ENCODE assay signal across 9 mouse cellular contexts in the genomic region with DNA sequence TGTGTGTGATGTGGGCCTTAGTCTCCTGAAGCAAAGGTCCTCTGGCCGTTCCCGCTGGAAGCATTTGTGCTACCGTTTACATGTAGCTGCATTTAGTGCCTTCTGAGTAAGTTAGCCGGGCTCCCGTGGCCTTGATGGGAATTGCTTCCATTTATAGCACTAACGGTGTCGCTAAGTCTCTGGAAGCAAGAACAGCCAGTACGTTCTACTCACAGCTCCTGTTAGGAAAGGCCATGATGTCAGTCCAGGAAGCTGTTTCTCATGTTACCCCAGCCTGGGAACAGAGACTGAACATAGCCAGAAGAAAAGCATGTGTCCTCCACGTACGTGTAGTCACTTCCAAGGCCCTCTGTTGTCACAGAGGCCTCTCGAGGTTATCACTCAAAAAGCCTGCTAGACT.
DNase-seq lines count a peak whose midpoint lies in the region; ATAC-seq and TF ChIP-seq lines count a peak whose summit lies in the region.
"Had no signal": no experiment of that assay in that cellular context is flagged by ENCODE, and none has a peak within 500 bp of the region (broad histone marks: within the 10 kb centered on the region; RNA-seq: fewer than 3 reads in every experiment).

No protein-coding gene starts in this region.

- peak; percentile 84 for ATAC-seq in lung, postnatal 0 days
- ATAC-seq in heart, postnatal 0 days (ENCODE audit: insufficient read depth, low read depth), result peak; percentile 83
- ATAC-seq in midbrain, embryonic 14.5 days (ENCODE audit: low FRiP score, low TSS enrichment), result no peak

- H3K9ac ChIP-seq in lung, postnatal 0 days (replicated peaks; ENCODE audit: low read depth), result no peak overlapping the region
- H3K9ac ChIP-seq in heart, postnatal 0 days (replicated peaks; ENCODE audit: low read depth, low read length), result no peak overlapping the region
- no peak overlapping the region for H3K9ac ChIP-seq in midbrain, embryonic 14.5 days (replicated peaks; ENCODE audit: low read length)

- H3K4me2 ChIP-seq in lung, postnatal 0 days (replicated peaks; ENCODE audit: low read depth, low read length), result no peak overlapping the region
- no peak overlapping the region for H3K4me2 ChIP-seq in heart, postnatal 0 days (ENCODE audit: low read depth, low read length)
- no peak overlapping the region for H3K4me2 ChIP-seq in midbrain, embryonic 14.5 days (ENCODE audit: low read length)

- H3K4me3 ChIP-seq in gastrocnemius, adult 2 months, result no peak overlapping the region
- no peak overlapping the region for H3K4me3 ChIP-seq in lung, postnatal 0 days (ENCODE audit: low read depth, low read length)
- H3K4me3 ChIP-seq in heart, postnatal 0 days (ENCODE audit: low read depth, low read length), result no peak overlapping the region
- H3K4me3 ChIP-seq in midbrain, embryonic 10.5 days, result no peak overlapping the region
- H3K4me3 ChIP-seq in midbrain, embryonic 14.5 days (replicated peaks; ENCODE audit: low read depth, low read length), result no peak overlapping the region

- DNase-seq in gastrocnemius, adult 2 months, result peak; percentile 56
- DNase-seq in gastrocnemius, postnatal 10 days, result no peak
- DNase-seq in lung, postnatal 0 days (ENCODE audit: low spot score), result peak; percentile 80
- no peak for DNase-seq in lung, postnatal 14 days
- DNase-seq in heart, postnatal 0 days (ENCODE audit: low spot score), result peak; percentile 72
- no peak for DNase-seq in thymus, postnatal 36 days
- no peak for DNase-seq in midbrain, embryonic 10.5 days (ENCODE audit: low spot score)
- DNase-seq in midbrain, embryonic 14.5 days, result no peak
- DNase-seq: lung, adult 2 months had no signal

- 40% methylated on average over 11 of the region's 11 CpGs for WGBS in lung, postnatal 0 days
- WGBS in heart, postnatal 0 days, result 13% methylated on average over 11 of the region's 11 CpGs
- WGBS in midbrain, embryonic 10.5 days, result 91% methylated on average over 11 of the region's 11 CpGs
- 88% methylated on average over 11 of the region's 11 CpGs for WGBS in midbrain, embryonic 14.5 days

- TF ChIP-seq CTCF in gastrocnemius, adult 2 months (IDR thresholded peaks at IDR 0.05), result no peak
- 0 out of 2 replicates have a peak, but pooled peaks have one; percentile 1 for TF ChIP-seq CTCF in lung, postnatal 0 days (IDR thresholded peaks at IDR 0.05)
- no peak for TF ChIP-seq CTCF in heart, postnatal 0 days (IDR thresholded peaks at IDR 0.05; ENCODE audit: low read depth)

- H3K4me1 ChIP-seq in lung, postnatal 0 days (ENCODE audit: insufficient read depth, low read depth, low read length), result no peaks in the 10 kb centered on the region
- peaks cover 4% of the 10 kb centered on the region; the same call in 1 of the 2 replicates for H3K4me1 ChIP-seq in heart, postnatal 0 days (ENCODE audit: control insufficient read depth, insufficient read depth)
- no peaks in the 10 kb centered on the region for H3K4me1 ChIP-seq in midbrain, embryonic 10.5 days
- no peaks in the 10 kb centered on the region for H3K4me1 ChIP-seq in midbrain, embryonic 14.5 days (ENCODE audit: control insufficient read depth, insufficient read depth, low read length)

- no peaks in the 10 kb centered on the region for H3K27me3 ChIP-seq in lung, postnatal 0 days (replicated peaks; ENCODE audit: insufficient read depth, low read length)
- no peaks in the 10 kb centered on the region for H3K27me3 ChIP-seq in heart, postnatal 0 days (ENCODE audit: control insufficient read depth, insufficient read depth, low read length)
- H3K27me3 ChIP-seq in midbrain, embryonic 10.5 days (ENCODE audit: low read depth, poor library complexity, severe bottlenecking), result no peaks in the 10 kb centered on the region
- no peaks in the 10 kb centered on the region for H3K27me3 ChIP-seq in midbrain, embryonic 14.5 days (ENCODE audit: control insufficient read depth, insufficient read depth, low read length)

- H3K27ac ChIP-seq in gastrocnemius, adult 2 months, result peak overlapping the region; percentile 87
- peak overlapping the region; percentile 38; the same call in 1 of the 2 replicates for H3K27ac ChIP-seq in lung, postnatal 0 days (ENCODE audit: low read length)
- H3K27ac ChIP-seq in heart, postnatal 0 days (ENCODE audit: low read depth), result peak overlapping the region; percentile 91
- no peak overlapping the region for H3K27ac ChIP-seq in midbrain, embryonic 10.5 days (replicated peaks)
- no peak overlapping the region for H3K27ac ChIP-seq in midbrain, embryonic 14.5 days (replicated peaks; ENCODE audit: low read depth, low read length)

- intact Hi-C loops in gastrocnemius, adult 2 months (cut with DNase I), result loop anchor here (10.0 kb wide), 1 partner anchor 281 kb away; no protein-coding TSS in a partner anchor

- no peaks in the 10 kb centered on the region for H3K9me3 ChIP-seq in lung, postnatal 0 days (ENCODE audit: low read length)
- no peaks in the 10 kb centered on the region for H3K9me3 ChIP-seq in heart, postnatal 0 days (replicated peaks; ENCODE audit: control insufficient read depth, low read length)
- H3K9me3 ChIP-seq in midbrain, embryonic 10.5 days (replicated peaks), result no peaks in the 10 kb centered on the region; the same call in 1 of the 2 replicates
- H3K9me3 ChIP-seq in midbrain, embryonic 14.5 days (ENCODE audit: control insufficient read depth, low read length), result no peaks in the 10 kb centered on the region

- peak; percentile 94 for TF ChIP-seq EP300 in lung, postnatal 0 days (IDR thresholded peaks at IDR 0.05)
- no peak for TF ChIP-seq EP300 in heart, postnatal 0 days (IDR thresholded peaks at IDR 0.05; ENCODE audit: low read depth)

- peaks cover 10% of the 10 kb centered on the region for H3K36me3 ChIP-seq in lung, postnatal 0 days (ENCODE audit: insufficient read depth, low read length)
- peaks cover 23% of the 10 kb centered on the region for H3K36me3 ChIP-seq in heart, postnatal 0 days (replicated peaks; ENCODE audit: control insufficient read depth, insufficient read depth, low read length)
- peaks cover 34% of the 10 kb centered on the region for H3K36me3 ChIP-seq in midbrain, embryonic 10.5 days
- H3K36me3 ChIP-seq in midbrain, embryonic 14.5 days (ENCODE audit: control insufficient read depth, insufficient read depth, low read length), result peaks cover 14% of the 10 kb centered on the region

Comparison
In these comparisons a context has a peak if more than half of its experiments do, and no peak if none do; other contexts are left out.
1. DNase-seq: peak in gastrocnemius, adult 2 months (single experiment), lung, postnatal 0 days (single experiment) and heart, postnatal 0 days (single experiment); none in gastrocnemius, postnatal 10 days (single experiment), lung, postnatal 14 days (single experiment), thymus, postnatal 36 days (0 of 2), midbrain, embryonic 10.5 days (single experiment) and midbrain, embryonic 14.5 days (single experiment).
2. H3K27ac ChIP-seq: peak in gastrocnemius, adult 2 months (single experiment), lung, postnatal 0 days (single experiment) and heart, postnatal 0 days (single experiment); none in midbrain, embryonic 10.5 days (single experiment) and midbrain, embryonic 14.5 days (single experiment).